Mouse (Mus musculus): ENCODE measurements around the gene Dyrk1a. TPM values are rescaled to one million over a fixed set of nuclear protein-coding genes. Genes with fewer than 3 reads are reported as not detected.

The Dyrk1a gene
- total and polyA plus RNA-seq, 3 experiments = 32.4 to 53.7 (median 40.4) TPM

- no peak overlapping the region for H3K4me2 ChIP-seq (ENCODE audit: insufficient read depth, low read depth, poor library complexity, severe bottlenecking)
- no peaks in the 10 kb centered on the region for H3K27me3 ChIP-seq (replicated peaks)
- peaks cover 5% of the 10 kb centered on the region for H3K9me3 ChIP-seq (replicated peaks; ENCODE audit: low read length)
- DNase-seq (ENCODE audit: extremely low read depth) = no peak
- H3K4me3 ChIP-seq (replicated peaks in 1 of 3; ENCODE audit: low read depth in 2 of 3, low read length in 2 of 3, poor library complexity in 1 of 3) = no peak overlapping the region
- no peak overlapping the region for H3K9ac ChIP-seq (ENCODE audit: insufficient read depth, low read depth)
- H3K79me2 ChIP-seq (replicated peaks; ENCODE audit: control insufficient read depth, extremely low read depth, insufficient read depth, poor library complexity, severe bottlenecking) = no peaks in the 10 kb centered on the region
- dilution Hi-C loops (cut with MboI; ENCODE audit: extremely low pct_ligation_motif_present, extremely low pct_unique_long_range_greater_than_20kb, low sequenced_read_pairs) = no loop called here
- in situ Hi-C loops (cut with MboI; ENCODE audit: low pct_ligation_motif_present, low pct_unique_long_range_greater_than_20kb, low sequenced_read_pairs) = no loop called here
- H3K36me3 ChIP-seq (replicated peaks in 1 of 2; ENCODE audit: control insufficient read depth in 1 of 2, insufficient read depth in 1 of 2, low read length in 1 of 2) = no peaks in the 10 kb centered on the region
- no peak overlapping the region for H3K27ac ChIP-seq (ENCODE audit: insufficient read depth, low read depth)
- TF ChIP-seq IRF4 (IDR thresholded peaks at IDR 0.05; ENCODE audit: low read depth, low read length) = no peak
- no peak for TF ChIP-seq USF1 (IDR thresholded peaks at IDR 0.05; ENCODE audit: low read depth, low read length)
- no peak for TF ChIP-seq PAX5 (IDR thresholded peaks at IDR 0.05; ENCODE audit: low read length)
- TF ChIP-seq HCFC1 (IDR thresholded peaks at IDR 0.05; ENCODE audit: low read depth, low read length) = no peak
- no peak for TF ChIP-seq MAX (IDR thresholded peaks at IDR 0.05; ENCODE audit: low read length)
- TF ChIP-seq ZC3H11A (IDR thresholded peaks at IDR 0.05; ENCODE audit: low read depth, low read length) = no peak
- no peak for TF ChIP-seq KAT2A (IDR thresholded peaks at IDR 0.05; ENCODE audit: insufficient replicate concordance, low read length)
- TF ChIP-seq ZNF384 (IDR thresholded peaks at IDR 0.05; ENCODE audit: low read depth, low read length) = no peak
- no peak for TF ChIP-seq TCF12 (IDR thresholded peaks at IDR 0.05; ENCODE audit: low read depth, low read length)
- no peak for TF ChIP-seq USF2 (conservative IDR thresholded peaks at IDR 0.05; ENCODE audit: low read depth, low read length)
- no peak for TF ChIP-seq POLR2AphosphoS2 (IDR thresholded peaks at IDR 0.05; ENCODE audit: low read depth, low read length)
- no peak for TF ChIP-seq E2F4 (IDR thresholded peaks at IDR 0.05; ENCODE audit: insufficient replicate concordance, low read depth, low read length)
- TF ChIP-seq CHD2 (IDR thresholded peaks at IDR 0.05; ENCODE audit: low read length) = no peak
- no peak for TF ChIP-seq CHD1 (IDR thresholded peaks at IDR 0.05; ENCODE audit: low read depth, low read length)
- no peak for TF ChIP-seq ELF1 (IDR thresholded peaks at IDR 0.05; ENCODE audit: low read depth, low read length)
- TF ChIP-seq JUND (conservative IDR thresholded peaks at IDR 0.05; ENCODE audit: low read depth, low read length) = no peak
- no peak for TF ChIP-seq TBP (conservative IDR thresholded peaks at IDR 0.05; ENCODE audit: low read depth, low read length)
- no peak for TF ChIP-seq BHLHE40 (IDR thresholded peaks at IDR 0.05; ENCODE audit: low read depth, low read length)
- TF ChIP-seq MAFK (IDR thresholded peaks at IDR 0.05; ENCODE audit: insufficient replicate concordance, low read length) = no peak
- no peaks in the 10 kb centered on the region for H3K4me1 ChIP-seq (ENCODE audit: control insufficient read depth in 1 of 2, insufficient read depth in 2 of 2)
Measured at GRCm38 (mm10) chr16:94559282-94559681, 10.5 kb upstream of the Dyrk1a start.

GRCm38 (mm10) chr16:94559782-94560181, 10.0 kb upstream of the Dyrk1a start:
- no peaks in the 10 kb centered on the region for H3K36me3 ChIP-seq (replicated peaks in 1 of 2; ENCODE audit: control insufficient read depth in 1 of 2, insufficient read depth in 1 of 2, low read length in 1 of 2)
- H3K27ac ChIP-seq (ENCODE audit: insufficient read depth, low read depth) = no peak overlapping the region
- H3K9me3 ChIP-seq (replicated peaks; ENCODE audit: low read length) = peaks cover 2% of the 10 kb centered on the region
- TF ChIP-seq BHLHE40 (IDR thresholded peaks at IDR 0.05; ENCODE audit: low read depth, low read length) (no peak), CTCF (conservative IDR thresholded peaks at IDR 0.05 in 1 of 2, IDR thresholded peaks at IDR 0.05 in 1 of 2; ENCODE audit: low read depth in 2 of 2, low read length in 2 of 2) (no peak), RCOR1 (conservative IDR thresholded peaks at IDR 0.05; ENCODE audit: low read depth, low read length) (no peak), JUND (conservative IDR thresholded peaks at IDR 0.05; ENCODE audit: low read depth, low read length) (no peak), MEF2A (IDR thresholded peaks at IDR 0.05; ENCODE audit: borderline replicate concordance, low read depth, low read length) (no peak)
- H3K79me2 ChIP-seq (replicated peaks; ENCODE audit: control insufficient read depth, extremely low read depth, insufficient read depth, poor library complexity, severe bottlenecking) = no peaks in the 10 kb centered on the region
- H3K4me1 ChIP-seq (ENCODE audit: control insufficient read depth in 1 of 2, insufficient read depth in 2 of 2) = no peaks in the 10 kb centered on the region
- no peak overlapping the region for H3K4me3 ChIP-seq (replicated peaks in 1 of 3; ENCODE audit: low read depth in 2 of 3, low read length in 2 of 3, poor library complexity in 1 of 3)
- no peak overlapping the region for H3K9ac ChIP-seq (ENCODE audit: insufficient read depth, low read depth)
- no peak overlapping the region for H3K4me2 ChIP-seq (ENCODE audit: insufficient read depth, low read depth, poor library complexity, severe bottlenecking)
- no peak for DNase-seq (ENCODE audit: extremely low read depth)
- H3K27me3 ChIP-seq (replicated peaks) = no peaks in the 10 kb centered on the region
- in situ Hi-C loops (cut with MboI; ENCODE audit: low pct_ligation_motif_present, low pct_unique_long_range_greater_than_20kb, low sequenced_read_pairs) = no loop called here
- dilution Hi-C loops (cut with MboI; ENCODE audit: extremely low pct_ligation_motif_present, extremely low pct_unique_long_range_greater_than_20kb, low sequenced_read_pairs) = no loop called here
